Mouse (Mus musculus): ENCODE results near the gene Nacc1.

Nacc1 gene

GRCm38 (mm10) chr8:84687705-84688100 lies at the start of gene Nacc1:
Gene Nacc1 (minus strand): TSS chr8:84687862.
- peak; percentile 84 for DNase-seq

DNA sequence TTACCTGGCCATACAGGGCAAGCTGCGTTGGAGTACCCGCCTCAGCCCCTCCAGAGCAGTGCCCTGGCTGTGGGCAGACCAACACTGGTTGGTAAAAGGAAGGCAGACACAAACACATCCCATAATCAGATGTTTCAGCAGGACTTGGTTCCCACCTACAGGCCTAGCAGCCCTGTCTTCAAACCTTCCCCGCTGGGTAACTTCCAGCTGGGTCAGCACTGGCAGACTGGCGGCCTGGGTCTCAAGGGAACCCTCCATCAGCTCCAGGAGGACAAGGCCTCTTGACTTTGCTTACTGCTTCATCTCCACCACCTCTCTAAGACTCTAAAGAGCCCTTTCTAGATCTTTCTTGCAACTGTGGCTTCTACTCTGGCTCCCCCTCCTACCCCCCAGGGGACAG lies 48.9 kb upstream of the Nacc1 start:
- DNase-seq = no peak

DNA sequence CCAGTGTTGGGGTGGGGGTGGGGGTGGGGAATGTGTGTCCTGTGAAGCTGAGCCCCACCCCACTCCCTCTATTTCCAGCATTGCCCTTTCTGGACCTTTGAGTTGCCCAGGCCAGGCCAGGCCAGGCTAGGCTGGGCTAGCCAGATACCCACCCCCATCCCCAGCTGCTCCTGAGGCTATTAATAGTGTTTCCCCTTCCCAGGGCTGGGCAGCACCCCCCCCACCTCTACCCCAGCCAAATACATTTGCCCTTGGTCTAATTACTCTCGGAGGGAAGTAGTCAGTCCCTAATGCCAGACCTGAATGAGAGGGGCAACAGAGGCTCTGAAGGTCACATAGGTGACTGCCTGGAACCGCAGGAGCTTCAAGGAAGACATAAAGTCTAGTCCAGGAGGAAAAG lies 47.9 kb upstream of the Nacc1 start:
- no peak for DNase-seq

GRCm38 (mm10) chr8:84734680-84735079 lies 47.0 kb upstream of the Nacc1 start:
- DNase-seq = no peak

GRCm38 (mm10) chr8:84733959-84734358 lies 46.3 kb upstream of the Nacc1 start:
- no peak for DNase-seq

- no peak for DNase-seq
These were observed 45.3 kb upstream of the Nacc1 start for GRCm38 (mm10) chr8:84732996-84733395.

DNA sequence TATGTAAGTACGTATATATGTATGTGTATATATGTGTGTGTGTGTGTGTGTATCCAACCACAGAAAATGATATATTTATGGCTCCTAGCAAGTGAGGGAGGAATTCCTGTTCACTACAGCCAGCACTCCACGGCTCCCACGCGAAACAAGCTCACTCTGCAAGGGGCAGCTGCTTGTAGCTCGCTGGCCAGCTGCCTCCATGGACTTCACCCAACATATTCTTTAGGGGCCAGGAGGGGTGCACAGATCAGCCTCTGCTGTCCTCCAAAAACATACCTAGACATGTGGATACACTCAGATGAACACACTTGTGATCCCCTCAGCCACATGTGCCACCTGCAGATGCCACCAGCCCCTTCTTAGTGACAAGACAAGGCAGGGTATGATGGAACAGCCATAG lies 44.9 kb upstream of the Nacc1 start:
- DNase-seq = no peak

- DNase-seq = no peak
These were observed 43.9 kb upstream of the Nacc1 start for GRCm38 (mm10) chr8:84731371-84732177.

DNA sequence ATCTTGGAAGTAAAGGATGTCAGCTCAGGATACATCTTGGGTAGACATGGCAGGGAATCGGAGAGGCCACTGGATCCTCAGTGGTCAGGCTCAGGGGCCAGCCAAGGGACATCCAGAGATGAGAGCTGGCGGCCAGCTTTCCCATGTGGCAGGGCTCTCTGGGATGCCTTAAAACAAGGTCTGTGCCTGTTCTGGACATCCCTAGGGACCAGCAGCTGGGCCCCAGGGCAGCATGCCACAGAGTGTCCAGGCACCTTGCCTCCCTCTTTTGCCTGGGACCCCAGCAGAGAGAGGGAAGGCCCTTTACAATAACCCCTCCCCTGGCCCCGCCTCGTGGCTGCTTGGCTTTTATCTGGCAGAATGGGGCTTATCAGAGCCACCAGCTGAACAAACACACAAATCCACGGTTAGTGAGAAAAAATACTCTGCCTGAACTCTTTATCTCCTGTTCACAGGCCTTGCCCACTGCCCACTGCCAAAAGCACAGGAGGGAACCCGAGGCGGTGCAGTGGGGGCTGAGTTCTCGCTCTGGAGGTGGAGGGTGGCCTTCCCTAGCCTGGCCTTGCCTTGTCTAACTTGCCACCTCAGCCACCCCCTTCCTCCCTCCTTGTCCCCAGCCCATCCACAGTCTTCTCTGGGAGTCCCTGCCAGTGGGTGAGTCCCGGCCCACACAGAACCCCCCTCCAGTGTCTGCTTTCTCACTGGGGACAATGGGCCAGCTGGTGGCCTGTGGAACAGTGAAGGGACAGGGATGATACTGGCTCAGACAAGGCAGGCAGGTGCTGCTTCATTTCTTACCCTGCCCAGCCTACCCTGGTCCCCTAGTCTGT lies 43.1 kb upstream of the Nacc1 start:
- no peak for DNase-seq

GRCm38 (mm10) chr8:84729921-84730362 lies 42.3 kb upstream of the Nacc1 start:
- DNase-seq = peak; percentile 68

- no peak for DNase-seq
These were observed 40.8 kb upstream of the Nacc1 start for GRCm38 (mm10) chr8:84728474-84728873.

GRCm38 (mm10) chr8:84725941-84726259 lies 38.2 kb upstream of the Nacc1 start:
- peak; percentile 68 for DNase-seq

DNA sequence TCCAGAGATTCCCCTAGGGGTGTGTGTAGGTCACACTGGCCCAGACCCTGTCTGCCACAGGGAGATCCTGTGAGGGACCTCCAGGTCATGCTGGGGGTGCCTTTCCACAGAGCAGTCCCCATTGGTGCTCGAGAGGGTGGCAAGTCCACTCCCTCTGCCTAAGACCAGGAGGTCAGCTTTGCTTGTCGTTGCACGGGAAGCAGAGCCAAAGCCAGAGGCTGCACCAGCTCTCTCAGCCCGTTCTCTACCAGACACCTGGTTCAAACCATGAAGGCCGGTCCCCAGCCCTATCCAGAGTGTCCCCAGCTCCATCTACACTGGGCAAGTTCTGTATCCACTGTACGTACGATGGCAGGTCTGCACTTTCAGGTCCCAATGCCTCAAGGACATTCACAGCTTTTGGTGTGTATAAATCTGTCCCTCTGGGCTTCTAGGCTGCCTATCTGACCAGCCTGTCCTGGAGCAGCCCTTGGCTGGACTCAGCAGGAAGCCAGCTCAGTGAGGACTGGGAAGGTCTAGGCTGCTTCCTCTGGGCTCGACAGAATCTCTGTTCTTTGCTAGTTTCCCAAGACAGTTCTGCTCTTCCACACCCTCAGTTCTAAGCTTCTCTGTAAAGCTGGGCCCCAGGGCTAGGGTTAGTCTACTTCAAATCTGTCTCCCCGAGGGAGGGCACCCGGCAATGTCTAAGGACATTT lies 37.7 kb upstream of the Nacc1 start:
- DNase-seq = no peak

DNA sequence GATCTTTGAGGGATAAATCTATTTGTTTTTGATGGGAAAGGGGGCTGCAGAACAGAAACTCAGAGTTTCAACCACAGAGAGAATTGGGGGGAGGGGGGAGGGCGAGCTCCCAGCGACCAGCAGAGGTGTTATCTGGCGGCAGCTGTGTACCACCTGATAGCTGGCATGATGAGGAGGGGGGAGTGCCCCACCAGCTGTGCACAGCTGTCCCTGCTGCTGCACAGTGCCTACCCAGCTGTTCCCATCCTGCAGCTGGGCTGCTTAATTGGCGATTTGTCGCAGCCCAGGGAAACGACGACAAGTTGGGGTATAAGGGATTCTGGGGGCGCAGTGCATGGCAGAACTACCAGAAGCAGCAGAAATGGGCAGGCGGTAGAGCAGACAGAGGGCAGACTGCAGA lies 37.0 kb upstream of the Nacc1 start:
- DNase-seq = no peak

DNA sequence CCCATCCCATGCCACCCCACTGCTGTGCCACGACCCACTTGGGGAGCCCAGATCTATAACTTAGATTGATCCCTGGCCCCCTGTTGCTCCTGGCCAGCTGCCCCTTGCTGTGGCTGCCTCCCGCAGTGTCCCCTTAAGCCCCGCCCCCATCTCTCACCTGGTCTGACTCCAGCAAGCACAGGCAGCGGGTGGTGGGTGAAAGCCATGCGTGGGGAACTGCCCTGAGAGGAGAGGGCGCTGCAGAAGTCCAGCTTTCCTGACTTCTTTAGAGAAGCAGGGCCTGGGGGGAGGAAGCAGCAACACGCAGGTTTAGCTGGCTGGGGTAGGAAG lies 35.9 kb upstream of the Nacc1 start:
- peak; percentile 65 for DNase-seq

- peak; percentile 77 for DNase-seq
These were observed 35.3 kb upstream of the Nacc1 start, which contains the start of gene G430095P16Rik for GRCm38 (mm10) chr8:84722850-84723570. Gene G430095P16Rik (plus strand): TSS chr8:84723007.

DNA sequence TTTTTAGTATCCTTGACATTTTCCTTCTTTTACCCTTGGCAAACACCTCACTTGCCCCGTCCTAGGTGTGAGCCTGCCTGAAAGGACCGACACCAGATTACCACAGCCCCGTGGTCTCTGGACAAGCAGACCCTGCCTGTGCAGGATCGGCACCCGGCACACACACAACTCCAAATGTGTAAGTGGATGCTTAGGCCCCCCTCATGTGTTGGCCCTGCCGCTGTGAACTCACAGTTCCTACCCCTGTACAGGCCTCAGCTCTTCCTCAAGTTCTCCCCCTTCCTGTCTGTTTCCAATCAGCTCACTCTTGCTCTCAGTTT lies 34.8 kb upstream of the Nacc1 start:
- no peak for DNase-seq

DNA sequence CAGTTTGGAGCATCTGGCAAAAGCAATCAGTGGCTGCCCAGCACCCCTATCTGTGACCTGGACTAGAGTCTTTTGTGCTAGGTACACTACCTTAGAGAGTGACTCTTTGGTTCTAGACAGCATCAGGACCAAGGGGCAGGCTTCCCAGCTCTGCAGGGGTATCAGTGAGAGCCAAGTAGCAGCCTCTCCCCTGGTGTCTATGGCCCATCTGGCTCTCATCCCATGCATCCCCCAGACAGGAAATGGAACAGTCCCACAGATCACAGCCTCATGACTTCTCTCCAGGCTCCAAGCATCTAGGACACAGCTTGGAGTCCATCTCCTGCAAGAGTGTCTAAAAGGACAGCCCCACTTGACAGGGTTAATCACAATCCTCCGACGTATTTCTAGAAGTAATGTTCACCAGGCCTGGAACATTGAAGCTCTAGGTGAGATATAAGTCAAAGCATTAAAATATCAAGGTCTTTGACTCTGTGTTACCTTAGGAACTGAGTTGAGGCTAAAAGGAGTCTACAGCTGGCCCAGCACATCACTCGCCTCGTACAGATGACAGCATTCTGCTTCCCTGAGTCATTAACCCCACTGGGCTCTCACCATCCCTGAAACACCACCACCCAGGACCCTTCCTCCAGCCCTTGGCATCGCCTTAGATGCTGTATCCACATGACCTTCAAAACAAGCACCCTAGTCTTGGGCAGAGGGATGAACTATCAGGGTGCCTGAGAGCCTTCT lies 31.5 kb upstream of the Nacc1 start:
- DNase-seq = no peak

DNA sequence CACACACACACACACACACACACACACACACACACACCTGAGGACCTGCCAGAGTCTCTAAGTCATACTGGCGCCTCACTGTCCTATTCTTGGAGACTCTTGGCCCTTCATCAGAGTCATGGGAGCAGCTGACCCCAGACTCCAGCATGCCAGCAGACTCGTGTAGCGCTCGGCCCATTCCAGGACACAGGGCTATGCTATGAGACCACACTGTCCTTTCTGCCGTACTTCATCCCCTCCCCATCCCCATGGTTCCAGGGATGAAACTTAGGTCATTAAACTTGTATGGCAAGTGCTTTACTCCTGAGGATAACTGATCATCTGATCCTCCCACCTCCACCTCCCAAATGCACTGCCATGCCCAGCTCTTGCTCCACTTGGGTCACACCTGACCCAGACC lies 30.8 kb upstream of the Nacc1 start:
- DNase-seq = no peak

- no peak for DNase-seq
These were observed 29.1 kb upstream of the Nacc1 start for GRCm38 (mm10) chr8:84716790-84717189.

DNA sequence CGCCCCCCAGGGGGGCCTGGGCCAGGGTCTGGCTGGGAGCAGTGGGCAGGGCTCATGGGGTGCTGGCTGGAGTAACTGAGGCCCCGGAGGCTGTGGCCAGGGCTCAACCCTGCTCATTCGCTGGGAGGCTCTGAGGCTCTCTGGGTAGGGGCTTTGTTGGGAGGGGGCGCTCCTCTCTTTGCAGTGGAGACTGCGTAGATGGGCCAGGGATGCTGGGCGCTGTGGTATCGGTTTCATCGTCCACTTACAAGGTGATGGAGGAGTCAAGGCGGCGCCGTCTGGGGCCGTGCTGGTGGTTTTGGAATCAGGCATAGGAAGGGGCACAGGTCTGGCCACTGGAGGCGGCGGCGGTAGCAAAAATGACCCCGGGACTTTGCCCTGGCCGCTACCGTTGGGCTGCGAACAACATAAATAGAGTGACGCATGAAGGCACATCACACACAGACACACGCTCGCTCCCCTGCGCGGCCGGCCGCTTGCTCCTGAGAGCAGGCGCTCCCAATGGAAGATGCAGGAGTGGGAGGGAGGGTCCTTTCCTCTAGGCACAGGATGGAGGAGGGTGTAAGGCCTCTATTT lies 28.3 kb upstream of the Nacc1 start:
- DNase-seq = no peak

GRCm38 (mm10) chr8:84714161-84714560 lies 26.5 kb upstream of the Nacc1 start:
- DNase-seq = no peak
